Mouse (Mus musculus): ENCODE measurements around the gene Map3k14.
"Not testable (repeated sequence)": the region's sequence is repeated elsewhere in the genome, so short reads cannot be mapped to it uniquely, and the experiment has no call there.

Map3k14 gene

GRCm38 (mm10) chr11:103267346-103268219, at the start of gene Map3k14:
Gene Map3k14 (minus strand): TSS chr11:103267472.
- peak; percentile 100 for DNase-seq

GRCm38 (mm10) chr11:103315379-103315778, 48.1 kb upstream of the Map3k14 start:
- no peak for DNase-seq

- DNase-seq, result peak; percentile 47
Observed at GRCm38 (mm10) chr11:103314736-103315374, 47.6 kb upstream of the Map3k14 start.

- DNase-seq, result no peak
Observed at GRCm38 (mm10) chr11:103313542-103313941, 46.3 kb upstream of the Map3k14 start.

GRCm38 (mm10) chr11:103312655-103313255, 45.5 kb upstream of the Map3k14 start:
- no peak for DNase-seq

- peak; percentile 68 for DNase-seq
Observed at GRCm38 (mm10) chr11:103311960-103312611, 44.8 kb upstream of the Map3k14 start.

- no peak for DNase-seq
Observed at GRCm38 (mm10) chr11:103309956-103310574, 42.8 kb upstream of the Map3k14 start.

- DNase-seq, result peak; percentile 63
Observed at GRCm38 (mm10) chr11:103307910-103308309, 40.6 kb upstream of the Map3k14 start.

- no peak for DNase-seq
Observed at GRCm38 (mm10) chr11:103304525-103304924, 37.3 kb upstream of the Map3k14 start.

- no peak for DNase-seq
Observed at GRCm38 (mm10) chr11:103294772-103295171, 27.5 kb upstream of the Map3k14 start.

GRCm38 (mm10) chr11:103294066-103294465, 26.8 kb upstream of the Map3k14 start:
- no peak for DNase-seq

GRCm38 (mm10) chr11:103292890-103293287, 25.6 kb upstream of the Map3k14 start:
- DNase-seq, result no peak

- peak; percentile 40 for DNase-seq
Observed at GRCm38 (mm10) chr11:103292152-103292889, 25.0 kb upstream of the Map3k14 start.

GRCm38 (mm10) chr11:103290841-103291240, 23.6 kb upstream of the Map3k14 start:
- not testable (repeated sequence) for DNase-seq

GRCm38 (mm10) chr11:103288291-103288963, 21.2 kb upstream of the Map3k14 start:
- DNase-seq, result no peak

GRCm38 (mm10) chr11:103286910-103287309, 19.6 kb upstream of the Map3k14 start:
- no peak for DNase-seq

- DNase-seq, result no peak
Observed at GRCm38 (mm10) chr11:103285951-103286350, 18.7 kb upstream of the Map3k14 start.

GRCm38 (mm10) chr11:103285276-103285675, 18.0 kb upstream of the Map3k14 start:
- no peak for DNase-seq

- no peak for DNase-seq
Observed at GRCm38 (mm10) chr11:103281784-103282183, 14.5 kb upstream of the Map3k14 start.

GRCm38 (mm10) chr11:103276450-103276849, 9.2 kb upstream of the Map3k14 start:
- no peak for DNase-seq

- no peak for DNase-seq
Observed at GRCm38 (mm10) chr11:103272888-103273287, 5.6 kb upstream of the Map3k14 start.
